Mouse (Mus musculus): ENCODE data around the gene Dph5. TPM values are rescaled to one million over a fixed set of nuclear protein-coding genes. Genes with fewer than 3 reads are reported as not detected.
"Not testable (repeated sequence)": the region's sequence is repeated elsewhere in the genome, so short reads cannot be mapped to it uniquely, and the experiment has no call there.

Dph5 gene
- total and polyA plus RNA-seq, 3 experiments: 37.0 to 70.0 (median 55.1) TPM

DNA sequence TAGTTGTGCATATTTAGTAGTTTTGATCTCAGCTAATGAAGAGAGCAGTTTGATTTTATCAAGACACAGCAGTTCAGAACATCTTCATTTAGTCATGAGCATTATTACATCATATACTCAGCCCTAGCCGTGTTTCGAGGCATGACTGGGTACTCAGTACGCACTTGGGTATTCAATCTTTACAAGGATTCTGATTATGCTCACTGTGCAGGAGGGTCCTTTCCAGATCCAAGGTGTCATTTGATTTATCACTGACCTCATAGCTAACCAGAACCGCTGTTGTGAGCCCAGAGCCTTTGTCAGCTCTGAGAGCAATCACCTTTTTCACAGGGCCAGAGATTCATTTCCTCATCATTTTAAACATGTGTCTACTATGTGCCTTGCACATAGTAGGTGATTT is 17.9 kb downstream of the Dph5 start:
- dilution Hi-C loops (cut with MboI; ENCODE audit: extremely low pct_ligation_motif_present, extremely low pct_unique_long_range_greater_than_20kb, low sequenced_read_pairs): no loop called here
- H3K9me3 ChIP-seq (replicated peaks; ENCODE audit: low read length): peaks cover 3% of the 10 kb centered on the region
- peaks cover 0 to 21% of the 10 kb centered on the region in 2 experiments; a peak in 2 of 4 replicates for H3K4me1 ChIP-seq (ENCODE audit: control insufficient read depth in 1 of 2, insufficient read depth in 2 of 2)
- H3K27ac ChIP-seq (ENCODE audit: insufficient read depth, low read depth): no peak overlapping the region
- peaks cover 34 to 57% of the 10 kb centered on the region in 2 experiments for H3K36me3 ChIP-seq (replicated peaks in 1 of 2; ENCODE audit: control insufficient read depth in 1 of 2, insufficient read depth in 1 of 2, low read length in 1 of 2)
- no peak overlapping the region for H3K4me2 ChIP-seq (ENCODE audit: insufficient read depth, low read depth, poor library complexity, severe bottlenecking)
- TF ChIP-seq SIN3A (IDR thresholded peaks at IDR 0.05; ENCODE audit: low read length) (no peak), KAT2A (IDR thresholded peaks at IDR 0.05; ENCODE audit: insufficient replicate concordance, low read length) (no peak), GABPA (IDR thresholded peaks at IDR 0.05; ENCODE audit: insufficient replicate concordance, low read depth, low read length) (no peak), ZKSCAN1 (IDR thresholded peaks at IDR 0.05; ENCODE audit: borderline replicate concordance, low read depth, low read length) (no peak; the same call in 1 of the 2 replicates), USF2 (conservative IDR thresholded peaks at IDR 0.05; ENCODE audit: low read depth, low read length) (no peak), ETS1 (conservative IDR thresholded peaks at IDR 0.05; ENCODE audit: low read depth, low read length) (no peak), POLR2A (IDR thresholded peaks at IDR 0.05; ENCODE audit: low read depth, low read length) (no peak), PAX5 (IDR thresholded peaks at IDR 0.05; ENCODE audit: low read length) (no peak), JUN (IDR thresholded peaks at IDR 0.05; ENCODE audit: insufficient read depth, low read depth, low read length) (no peak), MYC (IDR thresholded peaks at IDR 0.05; ENCODE audit: low read depth, low read length) (no peak), NRF1 (IDR thresholded peaks at IDR 0.05; ENCODE audit: low read depth, low read length) (no peak), IRF4 (IDR thresholded peaks at IDR 0.05; ENCODE audit: low read depth, low read length) (no peak), MEF2A (IDR thresholded peaks at IDR 0.05; ENCODE audit: borderline replicate concordance, low read depth, low read length) (no peak)
- in situ Hi-C loops (cut with MboI; ENCODE audit: low pct_ligation_motif_present, low pct_unique_long_range_greater_than_20kb, low sequenced_read_pairs): no loop called here
- DNase-seq (ENCODE audit: extremely low read depth): no peak
- H3K79me2 ChIP-seq (replicated peaks; ENCODE audit: control insufficient read depth, extremely low read depth, insufficient read depth, poor library complexity, severe bottlenecking): no peaks in the 10 kb centered on the region
- H3K4me3 ChIP-seq (replicated peaks in 1 of 3; ENCODE audit: low read depth in 2 of 3, low read length in 2 of 3, poor library complexity in 1 of 3): no peak overlapping the region
- H3K27me3 ChIP-seq (replicated peaks): no peaks in the 10 kb centered on the region
- H3K9ac ChIP-seq (ENCODE audit: insufficient read depth, low read depth): no peak overlapping the region

DNA sequence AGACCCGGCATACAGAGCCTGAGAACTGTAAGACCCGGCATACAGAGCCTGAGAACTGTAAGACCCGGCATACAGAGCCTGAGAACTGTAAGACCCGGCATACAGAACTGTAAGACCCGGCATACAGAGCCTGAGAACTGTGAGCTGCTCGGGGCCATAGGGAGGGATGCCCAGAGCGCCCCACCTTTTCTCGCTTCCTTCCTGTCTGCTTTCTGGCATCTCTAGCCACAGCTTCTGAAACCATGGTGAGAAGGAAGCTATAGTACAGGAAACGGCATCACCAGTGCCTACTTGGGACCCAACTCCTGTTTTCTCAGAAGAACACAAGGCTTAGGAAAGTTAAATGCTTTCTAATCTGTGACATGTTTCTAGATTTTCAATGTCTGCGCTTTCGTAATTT is 19.8 kb downstream of the Dph5 start:
- H3K9ac ChIP-seq (ENCODE audit: insufficient read depth, low read depth); H3K27ac ChIP-seq (ENCODE audit: insufficient read depth, low read depth); H3K79me2 ChIP-seq (replicated peaks; ENCODE audit: control insufficient read depth, extremely low read depth, insufficient read depth, poor library complexity, severe bottlenecking); H3K4me3 ChIP-seq (replicated peaks in 1 of 3; ENCODE audit: low read depth in 2 of 3, low read length in 2 of 3, poor library complexity in 1 of 3); H3K4me2 ChIP-seq (ENCODE audit: insufficient read depth, low read depth, poor library complexity, severe bottlenecking); dilution Hi-C loops (cut with MboI; ENCODE audit: extremely low pct_ligation_motif_present, extremely low pct_unique_long_range_greater_than_20kb, low sequenced_read_pairs); H3K27me3 ChIP-seq (replicated peaks); in situ Hi-C loops (cut with MboI; ENCODE audit: low pct_ligation_motif_present, low pct_unique_long_range_greater_than_20kb, low sequenced_read_pairs); DNase-seq (ENCODE audit: extremely low read depth); H3K4me1 ChIP-seq (ENCODE audit: control insufficient read depth in 1 of 2, insufficient read depth in 2 of 2); H3K9me3 ChIP-seq (replicated peaks; ENCODE audit: low read length): not testable (repeated sequence)
- H3K36me3 ChIP-seq (replicated peaks in 1 of 2; ENCODE audit: control insufficient read depth in 1 of 2, insufficient read depth in 1 of 2, low read length in 1 of 2): peaks cover 23 to 41% of the 10 kb centered on the region in 2 experiments
